ENCODE assay signal across 8 mouse cellular contexts in genomic region chr2:32621517-32621859, GRCm38 (mm10). TPM values are rescaled to one million over a fixed set of nuclear protein-coding genes. Genes with fewer than 3 reads are reported as not detected.
DNase-seq lines count a peak whose midpoint lies in the region; ATAC-seq and TF ChIP-seq lines count a peak whose summit lies in the region.

TSS of gene Ak1 (plus strand) at chr2:32621758.

- H3K27ac ChIP-seq in layer of hippocampus, adult 2 months, result peak within 1 kb of the TSS; percentile 46; the same call in 1 of the 2 replicates
- peak within 1 kb of the TSS; percentile 44 for H3K27ac ChIP-seq in neural tube, embryonic 14.5 days (ENCODE audit: low read depth, low read length)

- TF ChIP-seq CTCF in layer of hippocampus, adult 2 months (conservative IDR thresholded peaks at IDR 0.05), result no peak
- TF ChIP-seq CTCF in brain, embryonic 14.5 days (IDR thresholded peaks at IDR 0.05; ENCODE audit: borderline replicate concordance, extremely low read depth, insufficient read depth, insufficient read length), result no peak

- TF ChIP-seq POLR2A in brain, embryonic 14.5 days (IDR thresholded peaks at IDR 0.05; ENCODE audit: borderline replicate concordance, extremely low read depth, insufficient read depth, insufficient read length, poor library complexity, severe bottlenecking), result no peak

- H3K9me3 ChIP-seq in neural tube, embryonic 14.5 days (ENCODE audit: control insufficient read depth, low read length), result no peaks in the 10 kb centered on the region

- 35% methylated on average over 7 of the region's 7 CpGs for WGBS in neural tube, embryonic 14.5 days

- no peak within 1 kb of the TSS for H3K9ac ChIP-seq in neural tube, embryonic 14.5 days (replicated peaks; ENCODE audit: low read depth, low read length)

- H3K36me3 ChIP-seq in neural tube, embryonic 14.5 days (ENCODE audit: control insufficient read depth, insufficient read depth, low read length), result no peaks in the 10 kb centered on the region

- H3K4me1 ChIP-seq in neural tube, embryonic 14.5 days (ENCODE audit: control insufficient read depth, insufficient read depth, low read length), result peaks cover 28% of the 10 kb centered on the region

- no peak within 1 kb of the TSS for H3K4me3 ChIP-seq in layer of hippocampus, adult 2 months
- no peak within 1 kb of the TSS for H3K4me3 ChIP-seq in neural tube, embryonic 14.5 days (ENCODE audit: low read depth, low read length)

- no peaks in the 10 kb centered on the region for H3K27me3 ChIP-seq in neural tube, embryonic 14.5 days (ENCODE audit: control insufficient read depth, insufficient read depth, low read length)

- ATAC-seq in neural tube, embryonic 14.5 days (ENCODE audit: low read depth), result peak; percentile 18; the same call in 1 of the 2 replicates
- ATAC-seq in megakaryocyte-erythroid progenitor cell, adult 5-6 weeks (replicated peaks; ENCODE audit: low FRiP score, low TSS enrichment, poor library complexity, severe bottlenecking), result no peak; the same call in 1 of the 2 replicates

- no peak within 1 kb of the TSS for H3K4me2 ChIP-seq in neural tube, embryonic 14.5 days (ENCODE audit: low read depth, low read length)

- DNase-seq in layer of hippocampus, adult 2 months (ENCODE audit: low spot score in 2 of 2), result no peak
- DNase-seq in layer of hippocampus, adult 11-12 months (ENCODE audit: low spot score), result no peak
- DNase-seq in brain, embryonic 14.5 days (ENCODE audit: low read depth), result no peak
- DNase-seq in heart, adult 8-10 months (ENCODE audit: low spot score), result no peak
- DNase-seq in layer of hippocampus, postnatal 25 days (ENCODE audit: extremely low spot score in 1 of 2, low spot score in 1 of 2), result no peak
- DNase-seq in spleen, postnatal 36 days (ENCODE audit: low spot score in 2 of 2), result no peak

RNA-seq across cellular contexts. Expression of gene Ak1, which starts in this region (rescaled TPM):
- total RNA-seq in layer of hippocampus, adult 2 months (2021), result 100 to 1,000 TPM; 120 to 123 TPM
- polyA plus RNA-seq in brain, embryonic 14.5 days (2012; rRNA removed), result 31.0 and 41.5 TPM in 2 replicates
- 100 to 1,000 TPM; 656 to 809 (median 697) TPM for total RNA-seq in heart, adult 8-10 months (2022)
- total RNA-seq in layer of hippocampus, postnatal 25 days (2021), result 100 to 1,000 TPM; 127 to 140 TPM
- 78.6 and 85.0 TPM in 2 replicates for polyA plus RNA-seq in neural tube, embryonic 14.5 days (2014; fragmentation: Nextera tagmentation; extraction: Ambion mirVana)
- total RNA-seq in megakaryocyte-erythroid progenitor cell, adult 5-6 weeks (2014; fragmentation: Nextera tagmentation), result 1.7 and 2.4 TPM in 2 replicates
- 1.2 and 8.0 TPM in 2 replicates for total RNA-seq in megakaryocyte-erythroid progenitor cell, adult 5-6 weeks (2017)

Comparison
In these comparisons a context has a peak if more than half of its experiments do, and no peak if none do; other contexts are left out.
1. RNA of gene Ak1 (total RNA-seq): 656 to 809 TPM in heart, adult 8-10 months, 127 to 140 TPM in layer of hippocampus, postnatal 25 days and 120 to 123 TPM in layer of hippocampus, adult 2 months; 1.2 to 8.0 TPM in megakaryocyte-erythroid progenitor cell, adult 5-6 weeks; every median in the first group is over 10 times any median in the second.
2. RNA of gene Ak1 (total RNA-seq): 656 to 809 TPM in heart, adult 8-10 months; 127 to 140 TPM in layer of hippocampus, postnatal 25 days and 120 to 123 TPM in layer of hippocampus, adult 2 months; every median in the first group is over 4 times any median in the second.